Mouse (Mus musculus): ENCODE measurements around the gene Sox9. TPM values are rescaled to one million over a fixed set of nuclear protein-coding genes. Genes with fewer than 3 reads are reported as not detected.
A peak's percentile ranks its signal among the peaks of the same experiment; 100 is the strongest.

Sox9 gene
- polyA plus RNA-seq, 1 experiment from 2014 or later: 42.6 TPM

- Histone ChIP-seq H3K4me2 (peak overlapping the region; percentile 29), H3K36me3 (ENCODE audit: control insufficient read depth, insufficient read depth, low read length) (no peaks in the 10 kb centered on the region), H3K4me1 (ENCODE audit: control insufficient read depth, insufficient read depth, low read length) (peaks cover 10% of the 10 kb centered on the region), H3K4me3 (ENCODE audit: low read depth, low read length) (no peak overlapping the region), H3K27ac (ENCODE audit: low read depth, low read length) (no peak overlapping the region), H3K9ac (ENCODE audit: low read depth, low read length) (no peak overlapping the region), H3K27me3 (ENCODE audit: control insufficient read depth, insufficient read depth, low read length) (peaks cover 62% of the 10 kb centered on the region), H3K9me3 (replicated peaks; ENCODE audit: control insufficient read depth, low read length) (no peaks in the 10 kb centered on the region)
- no peak for ATAC-seq (replicated peaks; ENCODE audit: insufficient number of reproducible peaks, low FRiP score, low TSS enrichment)
- under 1% methylated on average over 10 of the region's 10 CpGs for WGBS (ENCODE audit: insufficient replicate concordance)
These were observed 2.3 kb upstream of the Sox9 start for GRCm38 (mm10) chr11:112779762-112780161.

GRCm38 (mm10) chr11:112780394-112780920 is 1.6 kb upstream of the Sox9 start:
- WGBS (ENCODE audit: insufficient replicate concordance): 4% methylated on average over 19 of the region's 19 CpGs
- H3K4me2 ChIP-seq: peak overlapping the region; percentile 87
- peaks cover 15% of the 10 kb centered on the region for H3K4me1 ChIP-seq (ENCODE audit: control insufficient read depth, insufficient read depth, low read length)
- no peak overlapping the region; the same call in 1 of the 2 replicates for H3K9ac ChIP-seq (ENCODE audit: low read depth, low read length)
- no peak for ATAC-seq (replicated peaks; ENCODE audit: insufficient number of reproducible peaks, low FRiP score, low TSS enrichment)
- H3K9me3 ChIP-seq (replicated peaks; ENCODE audit: control insufficient read depth, low read length): no peaks in the 10 kb centered on the region
- H3K27me3 ChIP-seq (ENCODE audit: control insufficient read depth, insufficient read depth, low read length): peaks cover 67% of the 10 kb centered on the region
- no peak overlapping the region for H3K27ac ChIP-seq (ENCODE audit: low read depth, low read length)
- peak overlapping the region; percentile 63; the same call in 1 of the 2 replicates for H3K4me3 ChIP-seq (ENCODE audit: low read depth, low read length)
- no peaks in the 10 kb centered on the region for H3K36me3 ChIP-seq (ENCODE audit: control insufficient read depth, insufficient read depth, low read length)

- ATAC-seq (replicated peaks; ENCODE audit: insufficient number of reproducible peaks, low FRiP score, low TSS enrichment): 0 out of 2 replicates have a peak, but pooled peaks have one; percentile 20
- peaks cover 15% of the 10 kb centered on the region for H3K4me1 ChIP-seq (ENCODE audit: control insufficient read depth, insufficient read depth, low read length)
- H3K4me2 ChIP-seq: peak overlapping the region; percentile 87
- H3K9ac ChIP-seq (ENCODE audit: low read depth, low read length): peak overlapping the region; percentile 58; the same call in 1 of the 2 replicates
- H3K9me3 ChIP-seq (replicated peaks; ENCODE audit: control insufficient read depth, low read length): no peaks in the 10 kb centered on the region
- WGBS (ENCODE audit: insufficient replicate concordance): under 1% methylated on average over 47 of the region's 49 CpGs
- H3K27me3 ChIP-seq (ENCODE audit: control insufficient read depth, insufficient read depth, low read length): peaks cover 68% of the 10 kb centered on the region
- peak overlapping the region; percentile 63 for H3K4me3 ChIP-seq (ENCODE audit: low read depth, low read length)
- peak overlapping the region; percentile 50; the same call in 1 of the 2 replicates for H3K27ac ChIP-seq (ENCODE audit: low read depth, low read length)
- H3K36me3 ChIP-seq (ENCODE audit: control insufficient read depth, insufficient read depth, low read length): no peaks in the 10 kb centered on the region
These were observed 751 bp upstream of the Sox9 start for GRCm38 (mm10) chr11:112781035-112781911.

GRCm38 (mm10) chr11:112782357-112783121 is 515 bp downstream of the Sox9 start:
- Histone ChIP-seq H3K4me2 (peak overlapping the region; percentile 87), H3K9me3 (replicated peaks; ENCODE audit: control insufficient read depth, low read length) (no peaks in the 10 kb centered on the region), H3K4me3 (ENCODE audit: low read depth, low read length) (peak overlapping the region; percentile 63), H3K27me3 (ENCODE audit: control insufficient read depth, insufficient read depth, low read length) (peaks cover 63% of the 10 kb centered on the region), H3K27ac (ENCODE audit: low read depth, low read length) (peak overlapping the region; percentile 83), H3K4me1 (ENCODE audit: control insufficient read depth, insufficient read depth, low read length) (peaks cover 15% of the 10 kb centered on the region), H3K36me3 (ENCODE audit: control insufficient read depth, insufficient read depth, low read length) (no peaks in the 10 kb centered on the region), H3K9ac (ENCODE audit: low read depth, low read length) (peak overlapping the region; percentile 77)
- WGBS (ENCODE audit: insufficient replicate concordance): under 1% methylated on average over 75 of the region's 75 CpGs
- peak; percentile 28; the same call in 1 of the 2 replicates for ATAC-seq (replicated peaks; ENCODE audit: insufficient number of reproducible peaks, low FRiP score, low TSS enrichment)

- peak overlapping the region; percentile 83; the same call in 1 of the 2 replicates for H3K27ac ChIP-seq (ENCODE audit: low read depth, low read length)
- H3K4me2 ChIP-seq: peak overlapping the region; percentile 87
- peaks cover 56% of the 10 kb centered on the region for H3K27me3 ChIP-seq (ENCODE audit: control insufficient read depth, insufficient read depth, low read length)
- H3K4me1 ChIP-seq (ENCODE audit: control insufficient read depth, insufficient read depth, low read length): peaks cover 15% of the 10 kb centered on the region
- no peak for ATAC-seq (replicated peaks; ENCODE audit: insufficient number of reproducible peaks, low FRiP score, low TSS enrichment)
- WGBS (ENCODE audit: insufficient replicate concordance): under 1% methylated on average over 42 of the region's 42 CpGs
- H3K36me3 ChIP-seq (ENCODE audit: control insufficient read depth, insufficient read depth, low read length): no peaks in the 10 kb centered on the region
- no peaks in the 10 kb centered on the region for H3K9me3 ChIP-seq (replicated peaks; ENCODE audit: control insufficient read depth, low read length)
- H3K9ac ChIP-seq (ENCODE audit: low read depth, low read length): peak overlapping the region; percentile 77
- H3K4me3 ChIP-seq (ENCODE audit: low read depth, low read length): peak overlapping the region; percentile 63
These were observed 1.6 kb downstream of the Sox9 start for GRCm38 (mm10) chr11:112783401-112784346.

- Histone ChIP-seq H3K4me1 (ENCODE audit: control insufficient read depth, insufficient read depth, low read length) (peaks cover 12% of the 10 kb centered on the region), H3K9ac (ENCODE audit: low read depth, low read length) (peak overlapping the region; percentile 56), H3K27me3 (ENCODE audit: control insufficient read depth, insufficient read depth, low read length) (peaks cover 50% of the 10 kb centered on the region), H3K9me3 (replicated peaks; ENCODE audit: control insufficient read depth, low read length) (no peaks in the 10 kb centered on the region), H3K27ac (ENCODE audit: low read depth, low read length) (no peak overlapping the region), H3K4me3 (ENCODE audit: low read depth, low read length) (peak overlapping the region; percentile 63), H3K36me3 (ENCODE audit: control insufficient read depth, insufficient read depth, low read length) (no peaks in the 10 kb centered on the region), H3K4me2 (peak overlapping the region; percentile 87)
- WGBS (ENCODE audit: insufficient replicate concordance): 2% methylated on average over 30 of the region's 30 CpGs
- ATAC-seq (replicated peaks; ENCODE audit: insufficient number of reproducible peaks, low FRiP score, low TSS enrichment): no peak
These were observed 2.4 kb downstream of the Sox9 start for GRCm38 (mm10) chr11:112784347-112784902.

GRCm38 (mm10) chr11:112784903-112785381 is 2.9 kb downstream of the Sox9 start:
- H3K4me3 ChIP-seq (ENCODE audit: low read depth, low read length): peak overlapping the region; percentile 63
- peaks cover 46% of the 10 kb centered on the region for H3K27me3 ChIP-seq (ENCODE audit: control insufficient read depth, insufficient read depth, low read length)
- peak overlapping the region; percentile 87 for H3K4me2 ChIP-seq
- ATAC-seq (replicated peaks; ENCODE audit: insufficient number of reproducible peaks, low FRiP score, low TSS enrichment): no peak
- peak overlapping the region; percentile 56 for H3K9ac ChIP-seq (ENCODE audit: low read depth, low read length)
- 2% methylated on average over 32 of the region's 34 CpGs for WGBS (ENCODE audit: insufficient replicate concordance)
- H3K9me3 ChIP-seq (replicated peaks; ENCODE audit: control insufficient read depth, low read length): no peaks in the 10 kb centered on the region
- H3K4me1 ChIP-seq (ENCODE audit: control insufficient read depth, insufficient read depth, low read length): peaks cover 10% of the 10 kb centered on the region; the same call in 1 of the 2 replicates
- no peak overlapping the region for H3K27ac ChIP-seq (ENCODE audit: low read depth, low read length)
- H3K36me3 ChIP-seq (ENCODE audit: control insufficient read depth, insufficient read depth, low read length): no peaks in the 10 kb centered on the region

All from heart, embryonic 11.5 days (tissue).